Mouse (Mus musculus) neutrophil, adult 59 days (primary cell): Measurements from ENCODE around the gene Id2. TPM values are rescaled to one million over a fixed set of nuclear protein-coding genes. Genes with fewer than 3 reads are reported as not detected.

Experiments
- total RNA-seq, 2 experiments: library from RNA; stranded (reverse); gene quantifications; 1 replicate in 1 of 2; 2 replicates in 1 of 2; pipeline ENCODE4 v1.2.4; 2023

Id2 gene
- 100 to 1,000 TPM; 127 to 142 TPM for total RNA-seq

GRCm38 (mm10) chr12:25097052-25097209, at the start of gene Id2:
Id2 (minus strand) TSS chr12:25097140.

Other genes with a start within 250 kb of the Id2 start
- gene Kidins220, start 122.2 kb downstream of the Id2 start, total RNA-seq = 10 to 100 TPM; 77.2 to 82.9 TPM